Mouse (Mus musculus) midbrain, postnatal 0 days (tissue): ENCODE data around the gene Las1l. TPM values are rescaled to one million over a fixed set of nuclear protein-coding genes. Genes with fewer than 3 reads are reported as not detected.

Experiments used
- ATAC-seq: fragments of 200-750 bp; cut with Nextera tagmentation; 2 replicates; pipeline ENCODE4 v1.8.0; 2017; ENCODE audit warnings: moderate number of reproducible peaks, mild to moderate bottlenecking, moderate TSS enrichment, moderate library complexity; ENCODE audit not compliant: low FRiP score
- DNase-seq: peaks from one replicate; pipeline ENCODE4 v3.0.0-alpha.2; 2015; ENCODE audit warnings: low spot score
- H3K27ac ChIP-seq: fragments of 300-500 bp; sonication (generic); 2 replicates; pipeline ENCODE4 v1.5.1; 2014; ENCODE audit warnings: low read depth, mild to moderate bottlenecking, low read length, mixed read lengths
- H3K27me3 ChIP-seq: fragments of 300-500 bp; sonication (generic); 2 replicates; pipeline ENCODE4 v1.6.1; 2014; ENCODE audit warnings: low read length, control low read depth, mixed read lengths; ENCODE audit not compliant: insufficient read depth
- H3K36me3 ChIP-seq: fragments of 300-500 bp; sonication (generic); 2 replicates; pipeline ENCODE4 v1.6.1; 2014; ENCODE audit warnings: low read length, control low read depth, mixed read lengths; ENCODE audit not compliant: insufficient read depth
- H3K4me1 ChIP-seq: fragments of 300-500 bp; sonication (generic); 2 replicates; pipeline ENCODE4 v1.6.1; 2014; ENCODE audit warnings: mild to moderate bottlenecking, control low read depth, antibody characterized with exemption, low read length, mixed read lengths; ENCODE audit not compliant: insufficient read depth
- H3K4me2 ChIP-seq: fragments of 300-500 bp; sonication (generic); 2 replicates; pipeline ENCODE4 v1.6.1; 2014; ENCODE audit warnings: low read depth, mild to moderate bottlenecking, low read length, mixed read lengths; ENCODE audit not compliant: poor library complexity, severe bottlenecking
- H3K4me3 ChIP-seq: fragments of 300-500 bp; sonication (generic); 2 replicates; pipeline ENCODE4 v1.5.1; 2014; ENCODE audit warnings: low read depth, mild to moderate bottlenecking, low read length, moderate library complexity
- H3K9ac ChIP-seq: fragments of 300-500 bp; sonication (generic); replicated peaks from 2 replicates; pipeline ENCODE4 v1.6.1; 2014; ENCODE audit warnings: mild to moderate bottlenecking, low read length, moderate library complexity, mixed read lengths; ENCODE audit not compliant: poor library complexity, severe bottlenecking
- H3K9me3 ChIP-seq: fragments of 300-500 bp; sonication (generic); 2 replicates; pipeline ENCODE4 v1.6.1; 2016; ENCODE audit warnings: low read length, control low read depth
- CTCF ChIP-seq: IDR thresholded peaks from 2 replicates; pipeline ENCODE4 v1.5.1; 2016; ENCODE audit warnings: antibody characterized with exemption, mild to moderate bottlenecking
- WGBS: fragments of 180-500 bp; shearing (Covaris S2); extraction: QIAGEN DNeasy Blood & Tissue Kit; methylation state at CpG from one replicate; pipeline ENCODE4 v1.1.7; 2014; 5-methylcytosine and 5-hydroxymethylcytosine counted together
- polyA plus RNA-seq: library from polyadenylated mRNA; unstranded; fragments of >200 nt; fragmentation: Nextera tagmentation; extraction: Ambion mirVana; gene quantifications from 2 replicates; pipeline ENCODE4 v1.2.1, GENCODE M21; 2015
- total RNA-seq: library from RNA; depleted of rRNA; stranded (reverse); fragments of >200 nt; gene quantifications from 2 replicates; pipeline ENCODE4 v1.2.3, GENCODE M21; 2014; rRNA removed

Gene Las1l
- total and polyA plus RNA-seq, 2 experiments from 2014 or later: 41.1 to 81.8 TPM

- ATAC-seq: no peak
- Histone ChIP-seq H3K27ac (no peak overlapping the region), H3K27me3 (no peaks in the 10 kb centered on the region), H3K4me3 (no peak overlapping the region), H3K9me3 (no peaks in the 10 kb centered on the region), H3K4me2 (no peak overlapping the region), H3K9ac (no peak overlapping the region), H3K4me1 (no peaks in the 10 kb centered on the region), H3K36me3 (peaks cover 2% of the 10 kb centered on the region; the same call in 1 of the 2 replicates)
- WGBS: 89% methylated on average over 4 of the region's 4 CpGs
- no peak for TF ChIP-seq CTCF
- no peak for DNase-seq
Measured at GRCm38 (mm10) chrX:95948135-95948534, 8.6 kb downstream of the Las1l start.

- no peak overlapping the region for H3K9ac ChIP-seq
- DNase-seq: no peak
- 92% methylated on average over 2 of the region's 2 CpGs for WGBS
- TF ChIP-seq CTCF: no peak
- H3K9me3 ChIP-seq: no peaks in the 10 kb centered on the region
- H3K27ac ChIP-seq: no peak overlapping the region
- ATAC-seq: no peak
- H3K4me3 ChIP-seq: no peak overlapping the region
- H3K4me2 ChIP-seq: no peak overlapping the region
- no peaks in the 10 kb centered on the region for H3K27me3 ChIP-seq
- peaks cover 2% of the 10 kb centered on the region; the same call in 1 of the 2 replicates for H3K36me3 ChIP-seq
- H3K4me1 ChIP-seq: no peaks in the 10 kb centered on the region
Measured at GRCm38 (mm10) chrX:95945496-95945895, 11.3 kb downstream of the Las1l start.

- no peaks in the 10 kb centered on the region for H3K4me1 ChIP-seq
- TF ChIP-seq CTCF: no peak
- WGBS: 90% methylated on average over 2 of the region's 2 CpGs
Measured at GRCm38 (mm10) chrX:95935481-95935880, 21.3 kb downstream of the Las1l start.

GRCm38 (mm10) chrX:95902716-95903115 is 54.0 kb downstream of the Las1l start:
- WGBS: 85% methylated on average over 3 of the region's 3 CpGs

More at GRCm38 (mm10) chrX:95935481-95935880, 21.3 kb downstream of the Las1l start:
- no peak overlapping the region for H3K27ac ChIP-seq
- no peak overlapping the region for H3K4me3 ChIP-seq
- no peak overlapping the region for H3K4me2 ChIP-seq
- DNase-seq: no peak
- no peaks in the 10 kb centered on the region for H3K27me3 ChIP-seq
- H3K36me3 ChIP-seq: 0 out of 2 replicates have a peak, but pooled peaks cover 4% of the 10 kb centered on the region
- ATAC-seq: no peak
- no peak overlapping the region for H3K9ac ChIP-seq
- no peaks in the 10 kb centered on the region for H3K9me3 ChIP-seq

More at GRCm38 (mm10) chrX:95902716-95903115, 54.0 kb downstream of the Las1l start:
- Histone ChIP-seq H3K9me3 (no peaks in the 10 kb centered on the region), H3K27ac (no peak overlapping the region), H3K27me3 (no peaks in the 10 kb centered on the region), H3K4me1 (no peaks in the 10 kb centered on the region), H3K4me3 (no peak overlapping the region), H3K36me3 (no peaks in the 10 kb centered on the region), H3K4me2 (no peak overlapping the region), H3K9ac (no peak overlapping the region)
- no peak for ATAC-seq
- no peak for DNase-seq
- no peak for TF ChIP-seq CTCF

Other genes starting within 250 kb of the Las1l start
- 10.4 and 12.7 TPM in 2 replicates for gene Zc3h12b, start 245.3 kb downstream of the Las1l start, total RNA-seq
- gene Zc3h12b, start 245.3 kb downstream of the Las1l start, polyA plus RNA-seq: 4.0 TPM in 2 replicates
- 17.8 and 18.1 TPM in 2 replicates for gene Msn, start 139.1 kb upstream of the Las1l start, total RNA-seq
- 20.6 and 22.8 TPM in 2 replicates for gene Msn, start 139.1 kb upstream of the Las1l start, polyA plus RNA-seq